Mouse (Mus musculus) hindbrain, postnatal 0 days (tissue): Measurements from ENCODE around the gene Snapc4. TPM values are rescaled to one million over a fixed set of nuclear protein-coding genes. Genes with fewer than 3 reads are reported as not detected.
A peak's percentile ranks its signal among the peaks of the same experiment; 100 is the strongest.

Experiments
- ATAC-seq: fragments of 200-750 bp; cut with Nextera tagmentation; 2 replicates; pipeline ENCODE4 v1.8.0; 2017; ENCODE audit warnings: mild to moderate bottlenecking, moderate TSS enrichment, moderate library complexity
- DNase-seq: peaks from one replicate; pipeline ENCODE4 v3.0.0-alpha.2; 2015; ENCODE audit warnings: low spot score
- H3K27ac ChIP-seq: fragments of 300-500 bp; sonication (generic); 2 replicates; pipeline ENCODE4 v1.5.1; 2014; ENCODE audit warnings: mild to moderate bottlenecking
- H3K27me3 ChIP-seq: fragments of 300-500 bp; sonication (generic); 2 replicates; pipeline ENCODE4 v1.6.1; 2014; ENCODE audit warnings: low read length, mixed read lengths; ENCODE audit not compliant: insufficient read depth
- H3K36me3 ChIP-seq: fragments of 300-500 bp; sonication (generic); 2 replicates; pipeline ENCODE4 v1.6.1; 2014; ENCODE audit warnings: low read length, mixed read lengths; ENCODE audit not compliant: insufficient read depth
- H3K4me1 ChIP-seq: fragments of 300-500 bp; sonication (generic); 2 replicates; pipeline ENCODE4 v1.6.1; 2014; ENCODE audit warnings: antibody characterized with exemption, low read length, mixed read lengths; ENCODE audit not compliant: insufficient read depth
- H3K4me2 ChIP-seq: fragments of 300-500 bp; sonication (generic); 2 replicates; pipeline ENCODE4 v1.6.1; 2014; ENCODE audit warnings: low read depth, mild to moderate bottlenecking, low read length, moderate library complexity, mixed read lengths
- H3K4me3 ChIP-seq: fragments of 300-500 bp; sonication (generic); 2 replicates; pipeline ENCODE4 v1.5.1; 2014; ENCODE audit warnings: low read length
- H3K9ac ChIP-seq: fragments of 300-500 bp; sonication (generic); replicated peaks from 2 replicates; pipeline ENCODE4 v1.6.1; 2014; ENCODE audit warnings: mild to moderate bottlenecking, low read length, moderate library complexity, mixed read lengths
- H3K9me3 ChIP-seq: fragments of 300-500 bp; sonication (generic); 2 replicates; pipeline ENCODE4 v1.6.1; 2016; ENCODE audit warnings: low read length, mixed read lengths
- CTCF ChIP-seq: IDR thresholded peaks from 2 replicates; pipeline ENCODE4 v1.5.1; 2016; ENCODE audit warnings: antibody characterized with exemption, control low read depth, low read depth
- WGBS: fragments of 180-500 bp; shearing (Covaris S2); extraction: QIAGEN DNeasy Blood & Tissue Kit; methylation state at CpG from one replicate; pipeline ENCODE4 v1.1.7; 2014; 5-methylcytosine and 5-hydroxymethylcytosine counted together
- polyA plus RNA-seq: library from polyadenylated mRNA; unstranded; fragments of >200 nt; fragmentation: Nextera tagmentation; extraction: Ambion mirVana; gene quantifications from 2 replicates; pipeline ENCODE4 v1.2.1, GENCODE M21; 2015
- total RNA-seq: library from RNA; depleted of rRNA; stranded (reverse); fragments of >200 nt; gene quantifications from 2 replicates; pipeline ENCODE4 v1.2.3, GENCODE M21; 2014

Snapc4 gene
- total and polyA plus RNA-seq, 2 experiments from 2014 or later: 25.6 to 56.4 TPM

DNA sequence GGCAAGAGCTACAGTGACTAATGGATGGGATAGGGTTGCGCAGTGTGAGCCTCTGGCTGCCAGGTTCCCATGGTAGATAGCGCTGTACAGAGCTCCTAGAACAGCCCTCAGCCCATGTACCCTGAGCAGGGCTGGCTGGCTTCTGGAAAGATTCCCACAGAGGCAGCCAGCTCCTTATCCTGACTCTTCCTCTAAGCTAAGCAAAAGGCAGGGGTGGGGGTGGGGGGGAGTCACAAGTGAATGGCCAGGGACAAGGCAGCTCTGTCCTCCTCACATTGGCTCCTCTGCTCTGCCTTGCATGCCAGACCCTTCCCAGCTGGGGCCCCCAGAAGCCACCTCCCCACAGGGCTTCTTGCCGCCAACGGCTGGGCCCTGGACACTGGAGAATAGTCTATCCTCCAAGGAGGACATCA, 50.4 kb downstream of the Snapc4 start:
- H3K4me1 ChIP-seq: no peaks in the 10 kb centered on the region
- 0 out of 2 replicates have a peak overlapping the region, but pooled peaks have one; percentile 8 for H3K4me3 ChIP-seq
- peaks cover 26% of the 10 kb centered on the region for H3K36me3 ChIP-seq
- peak overlapping the region; percentile 42 for H3K4me2 ChIP-seq
- DNase-seq: peak; percentile 71
- no peaks in the 10 kb centered on the region for H3K27me3 ChIP-seq
- H3K27ac ChIP-seq: peak overlapping the region; percentile 84
- peak; percentile 84 for ATAC-seq
- TF ChIP-seq CTCF: no peak
- WGBS: 81% methylated on average over 4 of the region's 4 CpGs
- H3K9ac ChIP-seq: peak overlapping the region; percentile 38; the same call in 1 of the 2 replicates
- no peaks in the 10 kb centered on the region for H3K9me3 ChIP-seq

DNA sequence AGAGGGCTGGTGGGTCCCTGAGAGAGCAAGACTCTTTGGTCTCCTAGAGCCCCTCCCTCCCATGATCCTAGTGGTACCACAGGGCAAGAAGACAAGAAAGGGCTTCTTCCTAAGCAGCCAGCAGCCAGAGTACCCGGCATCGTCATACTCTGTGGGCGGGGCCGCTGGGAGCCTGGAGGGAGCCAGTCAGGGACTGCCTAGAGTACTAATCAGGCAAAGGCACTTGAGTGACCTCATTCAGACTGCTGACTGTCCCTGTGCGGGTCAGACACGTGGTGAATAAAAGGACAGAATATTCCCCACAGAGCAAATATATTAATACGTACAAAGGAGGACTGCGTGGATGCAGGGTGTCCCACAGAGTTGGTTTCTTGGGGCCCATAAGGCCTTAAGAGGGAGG, 51.1 kb downstream of the Snapc4 start:
- Histone ChIP-seq H3K36me3 (peaks cover 32% of the 10 kb centered on the region), H3K9me3 (no peaks in the 10 kb centered on the region), H3K4me1 (no peaks in the 10 kb centered on the region), H3K4me3 (no peak overlapping the region), H3K9ac (no peak overlapping the region), H3K27ac (peak overlapping the region; percentile 84), H3K4me2 (no peak overlapping the region), H3K27me3 (no peaks in the 10 kb centered on the region)
- ATAC-seq (peak; percentile 78), DNase-seq (peak; percentile 75)
- TF ChIP-seq CTCF: no peak
- WGBS: 39% methylated on average over 8 of the region's 8 CpGs

DNA sequence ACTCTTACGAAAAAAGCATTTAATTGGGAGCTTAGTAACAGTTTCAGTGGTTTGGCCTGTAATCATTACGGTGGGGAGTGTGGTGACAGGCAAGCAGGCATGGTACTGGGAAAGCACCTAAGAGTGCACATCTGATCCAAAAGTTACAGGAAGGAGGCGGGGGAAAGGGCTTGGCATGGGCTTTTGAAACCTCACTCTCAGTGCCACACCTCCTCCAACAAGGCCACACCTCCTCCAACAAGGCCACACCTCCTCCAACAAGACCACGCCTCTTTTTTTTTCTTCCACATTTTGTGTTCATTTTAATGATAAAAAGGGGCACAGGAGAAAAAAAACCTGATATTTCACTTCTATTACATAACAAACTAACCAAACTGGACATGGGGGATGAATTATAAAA, 52.6 kb downstream of the Snapc4 start:
- H3K4me2 ChIP-seq: no peak overlapping the region
- no peak for DNase-seq
- 89% methylated on average over 4 of the region's 4 CpGs for WGBS

DNA sequence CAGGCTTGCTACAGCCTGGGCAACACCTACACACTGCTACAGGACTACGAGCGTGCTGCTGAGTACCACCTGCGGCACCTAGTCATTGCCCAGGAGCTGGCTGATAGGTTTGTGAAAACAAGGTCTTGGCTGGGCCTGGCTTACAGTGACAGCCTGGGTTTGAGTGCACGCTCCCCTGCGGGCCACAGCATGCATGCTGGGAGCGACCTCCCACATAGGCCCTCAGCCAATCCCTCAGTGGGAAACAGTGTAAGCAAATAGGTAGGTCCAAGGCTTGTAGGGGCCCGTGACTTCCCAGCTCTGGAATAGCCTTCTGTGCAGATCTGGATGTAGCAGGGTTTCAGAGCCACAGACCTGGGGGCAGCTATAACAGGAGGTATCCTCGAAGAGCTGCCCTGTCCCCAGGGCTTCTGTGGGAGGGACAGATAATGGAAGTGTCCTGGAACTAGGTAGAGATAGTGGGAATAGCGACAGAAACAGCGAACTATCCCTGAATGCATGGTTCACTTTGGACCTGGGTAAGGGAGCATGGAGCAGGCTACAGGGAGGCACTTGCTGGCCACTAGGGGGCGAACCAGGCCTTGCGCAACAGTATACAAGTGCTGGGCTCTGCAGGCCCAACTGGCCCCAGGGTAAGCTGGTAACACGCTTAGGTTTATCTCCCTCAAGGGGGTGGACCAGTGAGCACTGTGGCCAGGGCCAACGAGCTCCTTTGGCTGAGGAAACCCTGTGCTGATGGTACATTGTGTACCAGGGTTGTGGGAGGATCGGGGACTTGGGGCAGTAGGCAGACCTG, 54.9 kb downstream of the Snapc4 start:
- Histone ChIP-seq H3K27ac (0 out of 2 replicates have a peak overlapping the region, but pooled peaks have one; percentile 2), H3K4me3 (no peak overlapping the region), H3K4me1 (peaks cover 4% of the 10 kb centered on the region; the same call in 1 of the 2 replicates), H3K27me3 (no peaks in the 10 kb centered on the region), H3K9me3 (no peaks in the 10 kb centered on the region), H3K36me3 (peaks cover 52% of the 10 kb centered on the region), H3K9ac (no peak overlapping the region), H3K4me2 (no peak overlapping the region)
- DNase-seq (peak; percentile 83), ATAC-seq (peak; percentile 61)
- 66% methylated on average over 15 of the region's 15 CpGs for WGBS
- TF ChIP-seq CTCF: peak; percentile 98

More for the DNA sequence above, 52.6 kb downstream of the Snapc4 start:
- no peaks in the 10 kb centered on the region for H3K9me3 ChIP-seq
- H3K36me3 ChIP-seq: peaks cover 47% of the 10 kb centered on the region
- H3K4me1 ChIP-seq: no peaks in the 10 kb centered on the region
- no peaks in the 10 kb centered on the region for H3K27me3 ChIP-seq
- no peak for TF ChIP-seq CTCF
- H3K9ac ChIP-seq: no peak overlapping the region
- H3K4me3 ChIP-seq: no peak overlapping the region
- ATAC-seq: no peak
- H3K27ac ChIP-seq: no peak overlapping the region

DNA sequence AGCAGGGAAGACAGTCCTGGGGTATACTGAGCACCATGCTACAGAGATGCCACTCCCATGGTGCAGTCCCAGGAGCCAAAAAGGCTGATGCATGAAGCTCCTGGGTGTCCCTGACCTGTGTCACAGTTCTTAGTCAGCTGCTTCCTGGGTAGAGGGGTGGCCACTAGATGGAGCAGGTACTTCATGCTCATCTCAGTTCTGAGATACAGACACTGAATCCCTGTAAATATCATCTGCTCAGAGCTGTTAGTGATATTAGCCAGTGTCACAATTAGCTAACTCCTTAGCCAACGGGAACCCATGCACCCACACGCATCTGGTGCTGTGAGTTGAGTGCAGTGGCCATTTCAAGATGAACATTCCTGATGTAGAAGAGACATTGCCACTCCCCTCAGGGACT, 55.5 kb downstream of the Snapc4 start:
- DNase-seq: peak; percentile 46
- ATAC-seq: no peak

DNA sequence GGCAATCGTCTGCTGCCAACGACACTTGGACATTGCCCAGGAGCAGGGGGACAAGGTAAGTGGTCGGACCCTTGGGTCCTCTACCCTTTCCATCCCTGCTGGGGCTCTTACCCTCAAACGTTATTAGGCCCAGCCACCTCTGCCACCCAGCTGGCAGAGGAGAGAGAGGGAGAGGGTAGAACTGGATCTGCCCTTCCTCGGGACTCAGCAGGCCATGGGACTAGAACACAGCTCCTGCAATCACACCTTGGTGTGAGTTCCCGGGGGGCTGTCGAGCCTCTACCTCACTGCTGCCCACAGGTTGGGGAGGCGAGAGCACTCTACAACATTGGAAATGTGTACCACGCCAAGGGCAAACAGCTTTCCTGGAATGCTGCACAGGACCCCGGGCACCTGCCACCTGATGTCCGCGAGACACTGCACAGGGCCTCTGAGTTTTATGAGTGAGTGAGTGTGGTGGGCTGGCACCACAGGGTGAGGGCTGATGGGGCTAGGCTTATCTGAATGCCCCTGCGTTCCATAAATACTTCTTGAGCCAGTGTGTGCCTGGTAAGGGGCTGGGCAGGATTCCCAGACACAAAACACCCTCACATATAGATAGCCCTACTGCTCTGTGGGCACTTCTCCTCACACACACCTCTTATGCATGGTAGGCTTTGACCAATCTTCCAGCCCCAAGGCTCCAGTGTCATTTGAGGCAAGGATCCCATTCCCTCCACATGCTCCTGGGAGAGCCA, 56.7 kb downstream of the Snapc4 start:
- no peak for DNase-seq
- H3K9ac ChIP-seq: no peak overlapping the region
- 93% methylated on average over 13 of the region's 13 CpGs for WGBS
- TF ChIP-seq CTCF: no peak
- H3K27ac ChIP-seq: no peak overlapping the region
- no peaks in the 10 kb centered on the region for H3K9me3 ChIP-seq
- H3K4me1 ChIP-seq: peaks cover 19% of the 10 kb centered on the region
- no peak overlapping the region for H3K4me3 ChIP-seq
- H3K36me3 ChIP-seq: peaks cover 52% of the 10 kb centered on the region
- H3K27me3 ChIP-seq: no peaks in the 10 kb centered on the region
- ATAC-seq: no peak
- H3K4me2 ChIP-seq: no peak overlapping the region

More for the DNA sequence above, 55.5 kb downstream of the Snapc4 start:
- Histone ChIP-seq H3K4me2 (no peak overlapping the region), H3K4me3 (no peak overlapping the region), H3K4me1 (peaks cover 8% of the 10 kb centered on the region; the same call in 1 of the 2 replicates), H3K27ac (0 out of 2 replicates have a peak overlapping the region, but pooled peaks have one; percentile 2), H3K9me3 (no peaks in the 10 kb centered on the region), H3K27me3 (no peaks in the 10 kb centered on the region), H3K9ac (no peak overlapping the region), H3K36me3 (peaks cover 52% of the 10 kb centered on the region)
- WGBS: 89% methylated on average over 2 of the region's 2 CpGs
- TF ChIP-seq CTCF: peak; percentile 72
